Mouse (Mus musculus) layer of hippocampus, adult 6 months (tissue): Measurements from ENCODE around the gene Gm5849. TPM values are rescaled to one million over a fixed set of nuclear protein-coding genes. Genes with fewer than 3 reads are reported as not detected.

ENCODE experiments used
- long read RNA-seq, 2 experiments: library from polyadenylated mRNA; unstranded; transcript quantifications; one replicate each; pipeline ENCODE4 v2.0.0; 2019 to 2020
- polyA plus RNA-seq: library from polyadenylated mRNA; unstranded; fragments of <200 nt; fragmentation: Nextera tagmentation; gene quantifications from 2 replicates; pipeline ENCODE4 v1.2.3, GENCODE M21; 2021

Gene Gm5849
- not detected in 2 replicates for polyA plus RNA-seq
- long read RNA-seq, experiment 1, result 0 reads
- long read RNA-seq, experiment 2, result 0 reads

DNA sequence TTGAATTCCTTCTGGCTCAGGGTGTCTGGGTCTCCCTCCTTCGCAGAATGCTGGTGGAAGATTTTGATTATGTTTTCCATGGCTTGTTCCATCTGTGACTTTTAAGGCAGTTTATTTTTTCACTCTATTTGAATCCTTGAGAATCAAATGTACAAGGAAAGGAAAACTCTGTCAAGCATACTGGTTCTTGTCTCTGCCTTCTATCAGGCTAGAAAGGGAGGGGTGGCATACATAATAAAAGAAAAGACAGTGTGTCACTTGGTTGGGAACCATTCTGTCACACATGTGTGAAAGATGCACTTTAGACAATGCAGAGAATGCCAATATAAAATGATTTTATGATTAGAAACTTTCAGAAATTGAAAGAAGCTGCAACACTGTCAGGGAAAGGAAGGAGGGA lies at the start of gene Gm5849:
Gene Gm5849, minus strand, starts transcription at position 101 of the 400 bp plus-strand sequence.

DNA sequence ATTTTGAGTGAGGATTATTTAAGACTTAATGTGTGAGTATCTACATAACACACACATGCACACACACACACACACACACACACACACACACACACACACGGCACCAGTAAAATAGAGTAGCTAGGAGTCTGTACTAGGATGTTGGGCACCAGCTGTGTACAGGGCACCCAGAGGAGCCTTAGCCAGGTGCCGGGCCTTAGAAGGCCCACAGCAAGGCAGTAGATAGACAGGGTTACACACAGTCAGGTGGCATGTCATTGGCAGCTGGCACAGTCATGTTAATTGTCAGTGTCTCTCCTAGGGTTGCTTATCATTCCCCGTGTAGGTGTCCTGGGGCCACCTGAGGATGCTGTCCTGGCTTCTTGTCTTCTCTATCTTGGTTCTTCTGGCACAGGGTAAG lies 51.1 kb downstream of the Gm5849 start, which contains the start of gene Pglyrp4:
Gene Pglyrp4, plus strand, starts transcription at position 301 of the 400 bp plus-strand sequence.

Other genes starting within 250 kb of the Gm5849 start
- 198 and 207 TPM in 2 replicates for gene S100a16, start 240.6 kb downstream of the Gm5849 start, polyA plus RNA-seq
- 0.58 and 1.2 TPM in 2 replicates for gene S100a3, start 217.3 kb downstream of the Gm5849 start, polyA plus RNA-seq
- gene S100a2, start 187.6 kb downstream of the Gm5849 start, polyA plus RNA-seq, result not detected in 2 replicates
- gene Gm42674, start 176.0 kb downstream of the Gm5849 start, polyA plus RNA-seq, result not detected in 2 replicates
- gene S100a4, start 174.1 kb downstream of the Gm5849 start, polyA plus RNA-seq, result 5.3 and 5.8 TPM in 2 replicates
- not detected in 2 replicates for gene S100a5, start 169.4 kb downstream of the Gm5849 start, polyA plus RNA-seq
- 46.6 and 59.7 TPM in 2 replicates for gene S100a6, start 165.0 kb downstream of the Gm5849 start, polyA plus RNA-seq
- 0.10 TPM in 1 of 2 replicates, not detected in the other for gene S100a7a, start 123.9 kb downstream of the Gm5849 start, polyA plus RNA-seq
- 0.62 and 0.70 TPM in 2 replicates for gene S100a8, start 108.9 kb downstream of the Gm5849 start, polyA plus RNA-seq
- not detected in 2 replicates for gene S100a9, start 82.2 kb downstream of the Gm5849 start, polyA plus RNA-seq
- not detected in 2 replicates for gene Pglyrp4, start 51.0 kb downstream of the Gm5849 start, polyA plus RNA-seq